Mouse (Mus musculus): ENCODE measurements around the gene Ros1. TPM values are rescaled to one million over a fixed set of nuclear protein-coding genes. Genes with fewer than 3 reads are reported as not detected.

The Ros1 gene
- total and polyA plus RNA-seq, 3 experiments, result not detected

- H3K27me3 ChIP-seq (replicated peaks), result no peaks in the 10 kb centered on the region
- no peaks in the 10 kb centered on the region for H3K79me2 ChIP-seq (replicated peaks; ENCODE audit: control insufficient read depth, extremely low read depth, insufficient read depth, poor library complexity, severe bottlenecking)
- no peaks in the 10 kb centered on the region for H3K4me1 ChIP-seq (ENCODE audit: control insufficient read depth in 1 of 2, insufficient read depth in 2 of 2)
- in situ Hi-C loops (cut with MboI; ENCODE audit: low pct_ligation_motif_present, low pct_unique_long_range_greater_than_20kb, low sequenced_read_pairs), result loop anchor here (25.0 kb wide), 1 partner anchor 281 kb away; the partner anchor contains the start of genes Gopc and Nepn
- TF ChIP-seq RAD21 (IDR thresholded peaks at IDR 0.05; ENCODE audit: low read depth, low read length) (peak; percentile 63), UBTF (IDR thresholded peaks at IDR 0.05; ENCODE audit: low read depth, low read length) (no peak), SMC3 (IDR thresholded peaks at IDR 0.05; ENCODE audit: low read depth, low read length) (peak; percentile 52), CTCF (conservative IDR thresholded peaks at IDR 0.05 in 1 of 2, IDR thresholded peaks at IDR 0.05 in 1 of 2; ENCODE audit: low read depth in 2 of 2, low read length in 2 of 2) (peak; percentile 32 to 74; a peak in 3 of 4 replicates), GABPA (IDR thresholded peaks at IDR 0.05; ENCODE audit: insufficient replicate concordance, low read depth, low read length) (no peak)
- peak; percentile 56 for DNase-seq (ENCODE audit: extremely low read depth)
- no peak overlapping the region for H3K4me3 ChIP-seq (replicated peaks in 1 of 3; ENCODE audit: low read depth in 2 of 3, low read length in 2 of 3, poor library complexity in 1 of 3)
- H3K9me3 ChIP-seq (replicated peaks; ENCODE audit: low read length), result no peaks in the 10 kb centered on the region
- H3K9ac ChIP-seq (ENCODE audit: insufficient read depth, low read depth), result no peak overlapping the region
- no peak overlapping the region for H3K4me2 ChIP-seq (ENCODE audit: insufficient read depth, low read depth, poor library complexity, severe bottlenecking)
- H3K27ac ChIP-seq (ENCODE audit: insufficient read depth, low read depth), result no peak overlapping the region
- dilution Hi-C loops (cut with MboI; ENCODE audit: extremely low pct_ligation_motif_present, extremely low pct_unique_long_range_greater_than_20kb, low sequenced_read_pairs), result no loop called here
- H3K36me3 ChIP-seq (replicated peaks in 1 of 2; ENCODE audit: control insufficient read depth in 1 of 2, insufficient read depth in 1 of 2, low read length in 1 of 2), result no peaks in the 10 kb centered on the region
Observed at GRCm38 (mm10) chr10:52106164-52106757, 88.8 kb downstream of the Ros1 start.

GRCm38 (mm10) chr10:52101273-52101672, 93.8 kb downstream of the Ros1 start:
- Histone ChIP-seq H3K36me3 (replicated peaks in 1 of 2; ENCODE audit: control insufficient read depth in 1 of 2, insufficient read depth in 1 of 2, low read length in 1 of 2) (no peaks in the 10 kb centered on the region), H3K9ac (ENCODE audit: insufficient read depth, low read depth) (no peak overlapping the region), H3K79me2 (replicated peaks; ENCODE audit: control insufficient read depth, extremely low read depth, insufficient read depth, poor library complexity, severe bottlenecking) (no peaks in the 10 kb centered on the region), H3K27me3 (replicated peaks) (no peaks in the 10 kb centered on the region), H3K9me3 (replicated peaks; ENCODE audit: low read length) (no peaks in the 10 kb centered on the region), H3K4me3 (replicated peaks in 1 of 3; ENCODE audit: low read depth in 2 of 3, low read length in 2 of 3, poor library complexity in 1 of 3) (no peak overlapping the region), H3K4me2 (ENCODE audit: insufficient read depth, low read depth, poor library complexity, severe bottlenecking) (no peak overlapping the region), H3K27ac (ENCODE audit: insufficient read depth, low read depth) (no peak overlapping the region), H3K4me1 (ENCODE audit: control insufficient read depth in 1 of 2, insufficient read depth in 2 of 2) (no peaks in the 10 kb centered on the region)
- DNase-seq (ENCODE audit: extremely low read depth), result no peak
- in situ Hi-C loops (cut with MboI; ENCODE audit: low pct_ligation_motif_present, low pct_unique_long_range_greater_than_20kb, low sequenced_read_pairs), result loop anchor here (25.0 kb wide), 1 partner anchor 286 kb away; the partner anchor contains the start of genes Gopc and Nepn
- dilution Hi-C loops (cut with MboI; ENCODE audit: extremely low pct_ligation_motif_present, extremely low pct_unique_long_range_greater_than_20kb, low sequenced_read_pairs), result no loop called here
- TF ChIP-seq RAD21 (IDR thresholded peaks at IDR 0.05; ENCODE audit: low read depth, low read length) (no peak), CTCF (conservative IDR thresholded peaks at IDR 0.05 in 1 of 2, IDR thresholded peaks at IDR 0.05 in 1 of 2; ENCODE audit: low read depth in 2 of 2, low read length in 2 of 2) (no peak), IRF4 (IDR thresholded peaks at IDR 0.05; ENCODE audit: low read depth, low read length) (no peak), MAZ (IDR thresholded peaks at IDR 0.05; ENCODE audit: low read depth, low read length) (no peak), HCFC1 (IDR thresholded peaks at IDR 0.05; ENCODE audit: low read depth, low read length) (no peak), GABPA (IDR thresholded peaks at IDR 0.05; ENCODE audit: insufficient replicate concordance, low read depth, low read length) (no peak), E2F4 (IDR thresholded peaks at IDR 0.05; ENCODE audit: insufficient replicate concordance, low read depth, low read length) (no peak), JUN (IDR thresholded peaks at IDR 0.05; ENCODE audit: insufficient read depth, low read depth, low read length) (no peak), MXI1 (IDR thresholded peaks at IDR 0.05; ENCODE audit: low read depth, low read length) (no peak), SMC3 (IDR thresholded peaks at IDR 0.05; ENCODE audit: low read depth, low read length) (no peak), NELFE (IDR thresholded peaks at IDR 0.05; ENCODE audit: low read depth, low read length) (no peak), RCOR1 (conservative IDR thresholded peaks at IDR 0.05; ENCODE audit: low read depth, low read length) (no peak), UBTF (IDR thresholded peaks at IDR 0.05; ENCODE audit: low read depth, low read length) (no peak), USF1 (IDR thresholded peaks at IDR 0.05; ENCODE audit: low read depth, low read length) (no peak)

Measured in CH12.LX (cell line).